Mouse (Mus musculus): ENCODE results near the gene Tmc8. TPM values are rescaled to one million over a fixed set of nuclear protein-coding genes. Genes with fewer than 3 reads are reported as not detected.

Tmc8 gene
- 2.1 and 3.1 TPM in 2 replicates for total RNA-seq (2015)
- total RNA-seq (2017): 2.0 and 2.1 TPM in 2 replicates

GRCm38 (mm10) chr11:117781993-117782704, at the start of gene Tmc8, which contains the start of gene Tmc6:
Gene Tmc8 (plus strand): TSS chr11:117782076.
Gene Tmc6 (minus strand): TSS chr11:117782198.
- peak; percentile 4 for ATAC-seq (replicated peaks; ENCODE audit: poor library complexity)

DNA sequence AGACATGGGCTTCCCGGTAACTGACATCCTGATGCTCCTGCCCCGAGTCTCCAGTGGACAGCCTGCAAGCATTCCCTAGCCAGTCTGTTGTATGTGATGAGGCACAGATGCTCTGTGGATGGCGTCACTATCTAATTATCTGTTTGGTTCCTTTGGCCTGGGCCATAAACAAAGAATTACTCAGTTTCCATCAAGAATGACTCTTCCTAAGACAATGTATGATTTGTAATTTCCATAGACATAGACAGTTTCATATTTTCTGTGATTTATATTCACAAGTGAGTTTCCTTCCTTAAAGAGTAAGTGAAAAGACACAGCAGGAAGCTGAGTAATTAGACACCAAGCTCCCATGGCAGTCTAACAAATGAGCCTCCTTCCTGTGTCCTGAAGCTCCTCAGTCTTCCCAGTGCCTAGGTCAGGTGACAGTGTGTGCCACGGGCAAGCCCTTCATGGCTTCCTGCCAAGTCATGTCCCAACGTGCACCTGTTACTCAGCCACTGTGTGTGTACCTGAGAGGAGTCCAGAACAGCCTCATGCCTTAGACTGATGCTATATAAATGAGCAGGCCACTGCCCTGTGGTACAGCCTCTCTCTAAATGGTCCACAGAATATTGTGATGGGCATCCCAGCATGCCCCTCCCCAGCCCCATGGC, 45.7 kb upstream of the Tmc8 start:
- ATAC-seq (replicated peaks; ENCODE audit: poor library complexity): no peak

- no peak for ATAC-seq (replicated peaks; ENCODE audit: poor library complexity)
Observed at GRCm38 (mm10) chr11:117738123-117738522, 43.8 kb upstream of the Tmc8 start.

DNA sequence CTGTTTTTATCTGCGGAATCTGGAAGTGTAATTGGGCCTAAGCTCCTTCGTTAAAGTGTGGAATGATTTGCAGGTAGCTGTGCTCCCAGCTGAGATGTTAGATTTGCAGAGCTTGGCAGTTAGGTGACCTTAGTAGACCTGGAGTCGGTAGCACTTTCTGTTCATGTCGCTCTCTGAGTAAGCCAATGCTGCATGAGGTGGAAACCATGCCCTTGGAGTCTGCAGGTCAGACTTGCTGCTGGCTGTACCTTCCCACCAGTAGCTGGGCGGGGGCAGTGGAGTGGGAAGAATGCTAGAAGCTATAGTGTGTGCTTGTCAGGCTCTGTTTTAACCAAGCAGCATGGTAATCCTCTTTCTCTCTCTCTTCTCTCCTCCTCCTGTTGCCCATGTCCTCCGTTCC, 40.7 kb upstream of the Tmc8 start:
- ATAC-seq (replicated peaks; ENCODE audit: poor library complexity): no peak

DNA sequence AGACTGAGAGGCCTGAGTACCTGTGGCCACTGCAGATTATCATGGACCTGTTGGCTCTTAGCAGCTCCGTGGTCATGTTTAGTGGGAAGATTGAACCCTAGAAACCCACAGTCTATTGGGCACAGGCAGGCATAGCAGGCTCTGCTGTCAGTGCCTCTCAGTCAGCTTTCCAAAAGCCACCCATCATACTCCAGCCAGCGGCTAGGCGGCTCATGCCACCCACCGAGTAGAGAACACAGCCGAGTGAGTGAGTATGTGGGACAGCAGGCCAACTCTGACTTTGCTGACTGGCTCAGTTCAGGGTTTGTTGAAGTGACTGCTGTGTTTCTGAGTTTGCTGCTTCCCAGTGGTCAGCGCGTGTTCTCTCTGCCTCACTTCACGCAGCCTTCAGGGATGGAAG, 39.6 kb upstream of the Tmc8 start:
- ATAC-seq (replicated peaks; ENCODE audit: poor library complexity): no peak

DNA sequence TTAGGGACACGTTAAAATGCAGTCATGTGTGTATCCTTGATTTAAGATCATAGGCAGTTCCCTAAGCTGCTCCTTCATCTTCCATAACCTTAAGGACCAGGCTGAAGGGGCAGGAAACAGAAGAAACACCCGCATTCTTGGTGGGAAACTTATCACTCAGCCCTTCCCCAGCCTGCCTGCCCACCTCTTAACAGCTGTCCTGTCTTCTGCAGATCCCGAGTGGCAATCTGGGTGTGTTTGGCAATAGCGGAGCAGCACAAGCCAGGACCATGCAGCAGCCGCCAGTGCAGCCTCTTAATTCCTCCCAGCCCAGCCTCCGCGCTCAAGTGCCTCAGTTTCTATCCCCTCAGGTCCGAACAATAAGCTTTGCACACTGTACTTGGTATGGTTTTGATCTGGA, 39.2 kb upstream of the Tmc8 start:
- no peak for ATAC-seq (replicated peaks; ENCODE audit: poor library complexity)

DNA sequence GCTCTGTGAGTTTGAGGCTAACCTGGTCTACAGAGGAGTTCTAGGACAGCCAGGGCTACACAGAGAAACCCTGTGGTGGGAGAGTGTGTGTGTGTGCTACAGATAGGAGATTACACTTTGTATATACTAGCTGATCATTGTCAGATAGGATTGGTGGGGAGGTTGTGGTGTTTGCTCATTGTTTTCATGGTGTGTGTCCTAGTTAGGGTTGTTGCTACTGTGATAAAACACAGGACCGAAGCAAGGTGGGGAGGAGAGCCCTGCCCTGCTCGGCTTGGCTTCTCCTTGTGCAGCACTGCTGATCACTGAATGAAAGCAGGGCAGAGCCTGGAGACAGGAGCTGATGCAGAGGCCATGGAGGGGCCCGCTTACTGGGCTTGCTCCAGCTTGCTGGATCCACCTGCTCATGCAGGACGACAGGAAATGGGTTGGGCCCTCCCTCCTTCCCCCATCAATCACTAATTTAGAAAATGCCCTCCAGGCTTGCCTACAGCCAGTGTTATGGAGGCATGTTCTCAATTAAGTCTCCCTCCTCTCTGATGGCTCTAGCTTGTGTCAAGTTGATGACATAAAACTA, 38.3 kb upstream of the Tmc8 start:
- 0 out of 2 replicates have a peak, but pooled peaks have one; percentile 14 for ATAC-seq (replicated peaks; ENCODE audit: poor library complexity)

- no peak for ATAC-seq (replicated peaks; ENCODE audit: poor library complexity)
Observed at GRCm38 (mm10) chr11:117748628-117749027, 33.2 kb upstream of the Tmc8 start.

GRCm38 (mm10) chr11:117749414-117749813, 32.5 kb upstream of the Tmc8 start:
- ATAC-seq (replicated peaks; ENCODE audit: poor library complexity): no peak

GRCm38 (mm10) chr11:117751544-117751943, 30.3 kb upstream of the Tmc8 start:
- ATAC-seq (replicated peaks; ENCODE audit: poor library complexity): no peak

- ATAC-seq (replicated peaks; ENCODE audit: poor library complexity): no peak
Observed at GRCm38 (mm10) chr11:117755891-117756290, 26.0 kb upstream of the Tmc8 start.

- ATAC-seq (replicated peaks; ENCODE audit: poor library complexity): no peak
Observed at GRCm38 (mm10) chr11:117759267-117759666, 22.6 kb upstream of the Tmc8 start.

- ATAC-seq (replicated peaks; ENCODE audit: poor library complexity): no peak
Observed at GRCm38 (mm10) chr11:117760374-117761119, 21.3 kb upstream of the Tmc8 start.

- ATAC-seq (replicated peaks; ENCODE audit: poor library complexity): no peak
Observed at GRCm38 (mm10) chr11:117761801-117762200, 20.1 kb upstream of the Tmc8 start.

DNA sequence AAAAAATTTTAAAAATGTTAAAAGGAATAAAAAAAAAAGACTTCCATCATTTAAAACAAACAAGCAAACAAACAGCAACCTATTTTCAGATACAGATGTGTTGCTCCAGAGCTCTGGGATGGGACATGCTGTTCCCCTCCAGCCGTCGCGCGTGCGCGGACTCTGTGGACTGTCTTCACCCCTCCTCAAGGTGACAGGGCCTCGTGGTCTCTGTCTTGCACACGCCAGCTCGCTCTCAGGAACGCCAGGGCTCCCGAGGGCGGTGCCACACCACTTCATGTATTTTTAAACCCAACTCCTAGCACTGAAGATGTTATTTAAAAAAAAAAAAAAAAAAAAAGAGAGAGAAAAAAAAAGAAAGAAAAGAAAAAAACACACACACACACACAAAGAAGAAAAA, 19.6 kb upstream of the Tmc8 start:
- ATAC-seq (replicated peaks; ENCODE audit: poor library complexity): no peak

DNA sequence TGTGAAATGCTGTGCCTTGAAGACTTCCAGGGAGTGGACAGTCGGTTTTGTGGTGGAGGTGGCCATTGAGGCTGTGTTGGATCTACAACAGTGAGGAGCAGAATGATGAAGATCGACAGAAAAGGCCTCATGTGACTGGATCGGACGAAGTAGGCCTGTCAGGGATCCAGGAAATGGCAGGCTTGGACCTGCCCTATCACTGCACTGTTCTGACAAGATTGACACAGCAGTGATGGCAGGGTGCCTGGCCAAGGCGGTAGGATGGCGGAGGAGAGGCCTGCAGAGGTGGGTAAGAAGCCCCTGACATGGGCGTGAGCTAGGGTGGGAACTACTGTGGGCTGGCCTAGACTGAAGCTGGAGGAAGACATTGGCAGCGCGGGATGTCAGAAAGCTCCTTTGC, 17.6 kb upstream of the Tmc8 start:
- ATAC-seq (replicated peaks; ENCODE audit: poor library complexity): no peak

GRCm38 (mm10) chr11:117765361-117765760, 16.5 kb upstream of the Tmc8 start:
- no peak for ATAC-seq (replicated peaks; ENCODE audit: poor library complexity)

DNA sequence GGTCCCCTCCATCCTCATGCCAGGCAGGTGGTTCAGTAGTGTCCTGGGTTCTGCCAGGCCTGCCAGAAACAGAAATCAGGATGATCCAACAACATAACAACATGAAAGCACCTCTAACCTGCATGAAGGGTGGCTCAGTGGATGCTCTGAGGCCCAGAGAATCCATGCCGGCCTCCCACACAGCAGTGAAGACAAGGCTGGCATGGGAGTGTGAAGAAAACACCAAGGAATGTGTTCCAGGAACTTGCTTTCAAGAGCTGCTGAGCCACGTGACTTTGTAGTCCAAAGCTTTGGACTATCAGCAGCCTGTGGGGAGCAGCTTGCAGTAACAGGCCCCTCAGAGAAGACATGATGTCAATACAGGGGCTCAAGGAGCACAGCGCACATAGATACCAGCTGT, 15.6 kb upstream of the Tmc8 start:
- no peak for ATAC-seq (replicated peaks; ENCODE audit: poor library complexity)

- ATAC-seq (replicated peaks; ENCODE audit: poor library complexity): no peak
Observed at GRCm38 (mm10) chr11:117768725-117769682, 12.9 kb upstream of the Tmc8 start.

GRCm38 (mm10) chr11:117769683-117770047, 12.2 kb upstream of the Tmc8 start:
- no peak for ATAC-seq (replicated peaks; ENCODE audit: poor library complexity)
